Mouse (Mus musculus): ENCODE results near the gene Gstk1. TPM values are rescaled to one million over a fixed set of nuclear protein-coding genes. Genes with fewer than 3 reads are reported as not detected.

The Gstk1 gene
- total RNA-seq, 2 experiments from 2014 or later: 45.4 to 57.2 TPM

- no peak for DNase-seq (ENCODE audit: low spot score)
Measured at GRCm38 (mm10) chr6:42265391-42266330, 19.9 kb downstream of the Gstk1 start.

- no peak for DNase-seq (ENCODE audit: low spot score)
Measured at GRCm38 (mm10) chr6:42270817-42271216, 25.1 kb downstream of the Gstk1 start.

- no peak for DNase-seq (ENCODE audit: low spot score)
Measured at GRCm38 (mm10) chr6:42276151-42276550, 30.4 kb downstream of the Gstk1 start.

- peak; percentile 70 for DNase-seq (ENCODE audit: low spot score)
Measured at GRCm38 (mm10) chr6:42282865-42283528, 37.3 kb downstream of the Gstk1 start.

GRCm38 (mm10) chr6:42286448-42286847, 40.7 kb downstream of the Gstk1 start, which contains the start of gene Clcn1:
Gene Clcn1 (plus strand): TSS chr6:42286685.
- peak; percentile 78 for DNase-seq (ENCODE audit: low spot score)

- no peak for DNase-seq (ENCODE audit: low spot score)
Measured at GRCm38 (mm10) chr6:42287562-42287961, 41.8 kb downstream of the Gstk1 start.

- no peak for DNase-seq (ENCODE audit: low spot score)
Measured at GRCm38 (mm10) chr6:42293327-42293726, 47.6 kb downstream of the Gstk1 start.

- no peak for DNase-seq (ENCODE audit: low spot score)
Measured at GRCm38 (mm10) chr6:42295549-42296094, 49.9 kb downstream of the Gstk1 start.

- DNase-seq (ENCODE audit: low spot score): no peak
Measured at GRCm38 (mm10) chr6:42299362-42299761, 53.6 kb downstream of the Gstk1 start.

Other genes starting within 250 kb of the Gstk1 start
- gene Sva, start 207.5 kb upstream of the Gstk1 start, total RNA-seq (2021): not detected
- not detected for gene Tas2r139, start 105.0 kb upstream of the Gstk1 start, total RNA-seq (2021)
- not detected for gene Tas2r144, start 30.6 kb upstream of the Gstk1 start, total RNA-seq (2021)
- gene Tmem139, start 16.0 kb downstream of the Gstk1 start, total RNA-seq (2021): under 1 TPM; 0.19 to 0.27 TPM
- gene Casp2, start 19.1 kb downstream of the Gstk1 start, total RNA-seq (2021): 1 to 10 TPM; 3.7 to 4.1 TPM
- 100 to 1,000 TPM; 153 TPM for gene Clcn1, start 40.8 kb downstream of the Gstk1 start, total RNA-seq (2021)
- under 1 TPM; 0.21 to 0.30 TPM for gene Fam131b, start 78.7 kb downstream of the Gstk1 start, total RNA-seq (2021)
- gene Zyx, start 103.7 kb downstream of the Gstk1 start, total RNA-seq (2021): 10 to 100 TPM; 20.2 to 25.5 TPM
- under 1 TPM; 0.07 to 0.23 TPM for gene Epha1, start 127.3 kb downstream of the Gstk1 start, total RNA-seq (2021)
- not detected for gene Tas2r143, start 154.3 kb downstream of the Gstk1 start, total RNA-seq (2021)
- gene Tas2r135, start 159.5 kb downstream of the Gstk1 start, total RNA-seq (2021): not detected
- gene Tas2r126, start 188.6 kb downstream of the Gstk1 start, total RNA-seq (2021): not detected
- not detected for gene Olfr458, start 219.3 kb downstream of the Gstk1 start, total RNA-seq (2021)
- not detected for gene Olfr457, start 230.4 kb downstream of the Gstk1 start, total RNA-seq (2021)
- not detected for gene Olfr456, start 241.3 kb downstream of the Gstk1 start, total RNA-seq (2021)

Data from gastrocnemius, adult 18-20 months (tissue).